Comparison of ENCODE assay signal across 8 mouse cellular contexts in the genomic region with DNA sequence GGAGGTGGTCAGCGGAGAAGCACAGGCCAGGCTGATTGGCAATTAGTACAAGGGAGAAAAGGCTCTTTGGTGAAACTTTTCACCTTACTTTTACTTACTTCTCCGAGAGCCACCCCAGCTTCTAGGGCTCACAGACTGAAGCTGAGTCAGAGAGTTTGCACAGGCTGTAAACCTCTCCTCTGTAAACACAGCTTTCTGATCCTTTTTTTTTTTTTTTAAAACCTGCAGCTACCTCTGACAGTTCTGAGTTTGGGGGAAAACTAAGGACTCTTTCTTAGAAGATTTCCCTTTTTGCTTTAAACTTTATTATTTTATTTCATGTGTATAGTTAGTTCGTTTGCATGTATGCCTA. TPM values are rescaled to one million over a fixed set of nuclear protein-coding genes. Genes with fewer than 3 reads are reported as not detected.
A peak's percentile ranks its signal among the peaks of the same experiment; 100 is the strongest.
DNase-seq lines count a peak whose midpoint lies in the region; ATAC-seq and TF ChIP-seq lines count a peak whose summit lies in the region.

No protein-coding gene starts in this region.

- H3K27me3 ChIP-seq in testis, adult 2 months (ENCODE audit: control insufficient read depth, insufficient read depth, low read length), result no peaks in the 10 kb centered on the region
- peaks cover 17% of the 10 kb centered on the region for H3K27me3 ChIP-seq in liver, embryonic 11.5 days (replicated peaks; ENCODE audit: control insufficient read depth, insufficient read depth, low read length)

- H3K9me3 ChIP-seq in liver, embryonic 11.5 days (ENCODE audit: control insufficient read depth, low read length), result no peaks in the 10 kb centered on the region

- peak; percentile 23; the same call in 1 of the 2 replicates for ATAC-seq in frontal cortex, adult (ENCODE audit: low TSS enrichment)
- ATAC-seq in liver, embryonic 11.5 days (replicated peaks; ENCODE audit: low FRiP score), result no peak

- H3K27ac ChIP-seq in testis, adult 2 months (ENCODE audit: control insufficient read depth, insufficient read depth, low read depth, low read length), result no peak overlapping the region
- no peak overlapping the region for H3K27ac ChIP-seq in liver, embryonic 11.5 days (ENCODE audit: low read depth, low read length)

- peak overlapping the region; percentile 53 for H3K4me3 ChIP-seq in testis, adult 2 months (ENCODE audit: control insufficient read depth, low read depth, low read length)
- H3K4me3 ChIP-seq in liver, embryonic 11.5 days (ENCODE audit: low read depth, low read length), result peak overlapping the region; percentile 47

- no peak for TF ChIP-seq POLR2A in testis, adult 2 months (IDR thresholded peaks at IDR 0.05; ENCODE audit: control insufficient read depth, low read depth, low read length)

- TF ChIP-seq CTCF in testis, adult 2 months (IDR thresholded peaks at IDR 0.05; ENCODE audit: control insufficient read depth, insufficient read depth, insufficient replicate concordance, low read depth, low read length), result no peak

- WGBS in liver, embryonic 11.5 days, result 31% methylated on average over 3 of the region's 3 CpGs

- DNase-seq in frontal cortex, postnatal 10 days (ENCODE audit: low spot score in 2 of 2), result no peak
- DNase-seq in testis, postnatal 10 days (ENCODE audit: low spot score), result no peak
- DNase-seq in liver, embryonic 11.5 days (ENCODE audit: low spot score), result no peak
- DNase-seq in T-cell, adult 2 months (ENCODE audit: low spot score), result no peak
- no peak for DNase-seq in urinary bladder, adult 2 months (ENCODE audit: low spot score)
- no peak for DNase-seq in ovary, postnatal 10 days (ENCODE audit: low spot score)

- no peaks in the 10 kb centered on the region for H3K36me3 ChIP-seq in testis, adult 2 months (ENCODE audit: control insufficient read depth, insufficient read depth, low read length)
- H3K36me3 ChIP-seq in liver, embryonic 11.5 days (ENCODE audit: control insufficient read depth, insufficient read depth, low read length), result no peaks in the 10 kb centered on the region

- H3K4me2 ChIP-seq in liver, embryonic 11.5 days, result peak overlapping the region; percentile 78

- H3K9ac ChIP-seq in liver, embryonic 11.5 days (ENCODE audit: low read depth, low read length), result 0 out of 2 replicates have a peak overlapping the region, but pooled peaks have one; percentile 35

- no peaks in the 10 kb centered on the region for H3K4me1 ChIP-seq in testis, adult 2 months (ENCODE audit: control insufficient read depth, insufficient read depth, low read length)
- H3K4me1 ChIP-seq in liver, embryonic 11.5 days (replicated peaks; ENCODE audit: control insufficient read depth, insufficient read depth, low read length), result peaks cover 2% of the 10 kb centered on the region; the same call in 1 of the 2 replicates

RNA-seq across cellular contexts. Expression of a gene that starts 0.7 kb away (rescaled TPM):
- polyA plus RNA-seq in testis, adult 2 months (2012; rRNA removed), result 324 and 336 TPM in 2 replicates
- 2.3 and 2.5 TPM in 2 replicates for polyA plus RNA-seq in liver, embryonic 11.5 days (2014; fragmentation: Nextera tagmentation; extraction: Ambion mirVana)
- polyA plus RNA-seq in urinary bladder, adult 2 months (2012; rRNA removed), result 87.2 and 91.2 TPM in 2 replicates

RNA-seq across cellular contexts. Expression of a gene that starts 27.5 kb away (rescaled TPM):
- polyA plus RNA-seq in testis, adult 2 months (2012; rRNA removed), result 21.8 and 36.7 TPM in 2 replicates
- 42.8 and 44.1 TPM in 2 replicates for polyA plus RNA-seq in liver, embryonic 11.5 days (2014; fragmentation: Nextera tagmentation; extraction: Ambion mirVana)
- polyA plus RNA-seq in urinary bladder, adult 2 months (2012; rRNA removed), result 36.0 and 38.2 TPM in 2 replicates

Comparison
In these comparisons a context has a peak if more than half of its experiments do, and no peak if none do; other contexts are left out.
1. RNA of a gene that starts 0.7 kb away (polyA plus RNA-seq): 324 to 336 TPM in testis, adult 2 months and 87.2 to 91.2 TPM in urinary bladder, adult 2 months; 2.3 to 2.5 TPM in liver, embryonic 11.5 days; every median in the first group is over 10 times any median in the second.